Mouse (Mus musculus): Measurements from ENCODE around the gene Clock.

The Clock gene

GRCm38 (mm10) chr5:76179171-76179570, 125.4 kb downstream of the Clock start:
- DNase-seq (ENCODE audit: low read depth), result no peak

- no peak for DNase-seq (ENCODE audit: low read depth)
Measured at GRCm38 (mm10) chr5:76177664-76178063, 126.9 kb downstream of the Clock start.

- DNase-seq (ENCODE audit: low read depth), result no peak
Measured at GRCm38 (mm10) chr5:76176841-76177240, 127.8 kb downstream of the Clock start.

GRCm38 (mm10) chr5:76176411-76176810, 128.2 kb downstream of the Clock start:
- no peak for DNase-seq (ENCODE audit: low read depth)

GRCm38 (mm10) chr5:76175051-76175450, 129.5 kb downstream of the Clock start:
- DNase-seq (ENCODE audit: low read depth), result peak; percentile 19

- DNase-seq (ENCODE audit: low read depth), result no peak
Measured at GRCm38 (mm10) chr5:76171039-76171438, 133.6 kb downstream of the Clock start.

GRCm38 (mm10) chr5:76170522-76170921, 134.1 kb downstream of the Clock start:
- no peak for DNase-seq (ENCODE audit: low read depth)

GRCm38 (mm10) chr5:76164827-76165226, 139.8 kb downstream of the Clock start:
- no peak for DNase-seq (ENCODE audit: low read depth)

GRCm38 (mm10) chr5:76163828-76164390, 140.7 kb downstream of the Clock start:
- no peak for DNase-seq (ENCODE audit: low read depth)

- DNase-seq (ENCODE audit: low read depth), result no peak
Measured at GRCm38 (mm10) chr5:76162926-76163325, 141.7 kb downstream of the Clock start.

GRCm38 (mm10) chr5:76161491-76161890, 143.1 kb downstream of the Clock start:
- DNase-seq (ENCODE audit: low read depth), result no peak

GRCm38 (mm10) chr5:76160086-76160485, 144.5 kb downstream of the Clock start:
- DNase-seq (ENCODE audit: low read depth), result no peak
